Mouse (Mus musculus): ENCODE measurements around the gene Ehd4. TPM values are rescaled to one million over a fixed set of nuclear protein-coding genes. Genes with fewer than 3 reads are reported as not detected.

Gene Ehd4
- polyA plus RNA-seq, 1 experiment = 31.2 TPM

GRCm38 (mm10) chr2:120108077-120108476 is 46.3 kb downstream of the Ehd4 start:
- DNase-seq (ENCODE audit: low read depth) = no peak

DNA sequence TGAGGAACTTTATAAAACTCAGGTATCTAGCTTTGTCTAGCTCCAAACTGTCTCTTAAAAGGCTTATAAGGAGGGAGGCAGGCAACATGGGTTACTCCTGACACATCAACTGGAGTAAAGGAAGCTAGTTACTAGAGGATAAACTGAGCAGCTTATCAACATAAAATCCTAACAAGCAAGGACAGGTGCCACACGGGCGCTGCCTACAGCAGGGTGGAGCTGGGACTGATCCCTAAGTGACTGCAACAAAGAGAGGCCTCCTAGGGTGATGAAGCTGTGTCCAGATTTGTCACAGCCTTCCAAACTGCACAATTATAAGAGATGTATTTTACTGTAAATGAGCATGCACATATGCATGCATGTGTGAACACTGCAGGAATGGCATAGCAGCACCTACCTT is 47.0 kb downstream of the Ehd4 start:
- DNase-seq (ENCODE audit: low read depth) = no peak

DNA sequence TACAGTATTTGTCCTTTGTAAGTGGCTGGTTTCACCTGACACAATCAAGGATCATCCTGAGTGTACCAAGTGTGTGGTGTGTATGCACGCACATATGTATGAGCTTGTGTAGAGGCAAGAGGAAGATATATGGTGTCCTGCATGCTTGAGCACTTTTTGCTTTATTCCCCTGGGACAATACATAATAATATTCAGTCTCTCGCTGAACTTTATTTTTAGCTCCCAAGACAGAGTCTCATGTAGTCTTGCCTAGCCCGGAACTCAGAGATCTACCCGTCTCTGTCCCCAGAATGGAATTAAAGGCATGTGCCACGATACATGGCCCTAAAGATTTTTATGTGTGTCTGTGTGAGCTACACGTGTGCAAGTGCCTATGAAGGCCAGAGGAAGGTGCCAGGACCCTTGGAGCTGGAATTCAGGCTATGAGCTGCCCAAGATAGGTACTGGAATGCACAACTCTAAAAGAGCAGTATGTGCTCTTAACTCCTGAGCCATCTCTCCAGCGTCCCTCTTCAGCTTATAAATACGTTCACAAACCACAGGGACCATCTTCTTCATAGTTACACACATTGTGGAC is 47.9 kb downstream of the Ehd4 start:
- DNase-seq (ENCODE audit: low read depth) = no peak

- DNase-seq (ENCODE audit: low read depth) = no peak
Observed at GRCm38 (mm10) chr2:120105861-120106260, 48.5 kb downstream of the Ehd4 start.

GRCm38 (mm10) chr2:120102881-120103280 is 51.5 kb downstream of the Ehd4 start:
- DNase-seq (ENCODE audit: low read depth) = no peak

DNA sequence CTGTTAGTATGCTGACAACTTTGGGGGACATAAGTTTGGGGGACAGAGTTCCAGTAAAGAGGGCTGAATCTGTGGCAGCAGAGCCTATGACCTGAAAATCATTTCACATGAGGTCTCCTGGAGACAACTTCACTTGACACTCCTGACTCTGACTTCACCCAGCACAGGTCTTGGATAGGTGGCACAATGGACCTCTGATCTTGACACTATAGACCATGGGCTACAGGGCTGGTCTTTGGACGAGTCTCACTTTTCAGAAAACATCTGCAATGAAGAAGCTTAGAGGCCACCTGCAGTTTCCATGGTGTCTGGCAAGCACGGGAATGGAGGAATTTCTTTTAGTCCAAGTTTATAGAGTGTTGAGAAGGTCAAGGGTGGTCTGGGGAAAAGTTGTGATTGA is 52.0 kb downstream of the Ehd4 start:
- no peak for DNase-seq (ENCODE audit: low read depth)

DNA sequence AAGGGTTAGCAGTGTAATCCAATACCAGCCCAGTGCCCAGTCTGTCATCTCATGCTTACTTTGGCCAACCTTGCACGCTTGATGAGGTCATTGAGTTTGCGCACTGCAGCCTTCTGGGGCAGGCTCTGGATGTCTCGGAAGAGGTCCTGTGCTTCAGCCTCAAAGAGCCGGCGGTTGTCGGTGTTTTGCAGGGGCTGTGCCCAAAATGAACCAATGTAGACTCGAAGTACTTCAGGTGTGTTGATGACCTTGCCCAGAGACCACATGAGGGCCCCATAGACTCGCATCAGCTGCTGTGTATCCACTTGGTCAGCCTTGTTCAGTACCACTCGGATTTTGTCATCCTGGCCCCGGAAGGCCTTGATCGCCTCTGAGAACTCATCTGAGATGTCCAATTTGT is 52.4 kb downstream of the Ehd4 start:
- DNase-seq (ENCODE audit: low read depth) = no peak

DNA sequence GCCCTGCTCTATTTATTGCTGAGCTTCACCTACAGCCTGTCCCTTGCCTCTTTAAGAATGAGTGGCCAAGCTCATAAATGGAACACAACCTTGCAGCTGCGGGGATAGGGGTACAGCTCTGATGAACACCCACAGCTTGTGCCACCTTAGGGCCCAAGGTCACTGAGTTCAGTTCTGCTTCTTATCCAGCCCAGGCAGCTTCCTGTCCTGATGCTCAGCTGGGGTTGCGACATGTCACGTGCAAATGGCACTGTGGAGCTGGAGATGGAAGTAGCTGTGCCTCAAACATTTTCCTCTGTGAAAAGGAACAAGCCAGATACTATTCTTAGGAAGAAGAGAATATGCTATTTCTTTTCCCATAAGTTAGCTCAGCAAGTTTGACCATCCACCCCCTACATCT is 54.5 kb downstream of the Ehd4 start:
- DNase-seq (ENCODE audit: low read depth) = no peak

DNA sequence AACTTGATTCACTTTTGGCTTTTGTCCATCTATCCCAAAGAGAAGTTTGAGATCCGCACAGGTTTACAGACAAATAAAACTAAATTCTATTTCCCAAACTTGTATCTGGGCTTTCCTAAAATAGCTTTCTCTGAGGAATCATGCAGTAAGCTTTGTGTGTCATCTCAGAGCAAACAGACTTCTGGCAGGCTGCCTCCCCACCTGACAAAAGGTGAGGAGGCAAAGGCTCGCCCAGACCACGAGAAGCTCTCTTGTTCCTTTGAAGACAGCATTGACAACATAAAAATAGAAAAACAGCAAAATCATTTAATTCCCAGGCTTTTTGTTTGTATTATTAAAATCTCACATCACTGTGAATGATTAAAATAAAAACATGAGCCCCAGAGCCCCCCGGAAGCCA is 55.1 kb downstream of the Ehd4 start:
- no peak for DNase-seq (ENCODE audit: low read depth)

- no peak for DNase-seq (ENCODE audit: low read depth)
Observed at GRCm38 (mm10) chr2:120098781-120099202, 55.6 kb downstream of the Ehd4 start.

DNA sequence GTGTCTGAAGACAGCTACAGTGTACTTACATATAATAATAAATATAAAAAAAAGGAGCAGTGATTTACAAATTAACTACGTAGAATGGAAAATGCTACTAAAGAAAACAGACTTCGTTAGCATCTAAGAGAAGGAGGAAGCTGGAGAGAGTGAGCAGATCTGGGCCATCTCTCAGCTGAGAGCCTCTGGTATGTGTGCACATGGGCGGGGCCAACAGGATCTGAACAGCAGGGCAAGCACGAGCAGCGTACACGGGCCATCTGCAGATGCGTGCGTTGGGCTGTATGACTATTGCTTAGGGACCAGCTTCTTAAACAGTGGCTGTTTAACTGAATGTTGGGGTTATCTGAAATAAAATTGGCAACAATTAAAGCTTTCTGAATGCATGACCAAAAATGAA is 56.5 kb downstream of the Ehd4 start:
- DNase-seq (ENCODE audit: low read depth) = no peak

- no peak for DNase-seq (ENCODE audit: low read depth)
Observed at GRCm38 (mm10) chr2:120096711-120097110, 57.7 kb downstream of the Ehd4 start.

GRCm38 (mm10) chr2:120096191-120096590 is 58.2 kb downstream of the Ehd4 start:
- DNase-seq (ENCODE audit: low read depth) = no peak

DNA sequence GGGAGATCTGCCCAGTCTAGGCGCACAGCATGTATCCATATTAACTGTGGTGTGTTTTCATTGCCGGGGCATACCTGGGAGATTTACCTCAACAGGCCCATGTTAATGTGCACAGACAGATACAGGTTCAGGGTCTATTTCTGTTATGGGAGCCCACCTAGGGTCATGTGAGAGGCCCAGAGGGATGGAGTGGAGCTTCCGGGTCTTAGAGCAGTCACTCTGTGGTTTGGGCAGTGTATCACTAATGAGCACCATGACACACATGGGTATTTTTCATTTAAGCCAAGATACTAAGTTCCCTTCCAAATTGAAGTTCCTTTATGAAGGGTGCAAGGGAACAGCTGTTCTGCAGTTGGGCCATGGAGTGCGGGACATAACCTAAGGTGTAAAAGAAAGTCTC is 59.2 kb downstream of the Ehd4 start:
- DNase-seq (ENCODE audit: low read depth) = no peak

GRCm38 (mm10) chr2:120093671-120094430 is 60.6 kb downstream of the Ehd4 start:
- no peak for DNase-seq (ENCODE audit: low read depth)

- no peak for DNase-seq (ENCODE audit: low read depth)
Observed at GRCm38 (mm10) chr2:120090979-120091378, 63.4 kb downstream of the Ehd4 start.

DNA sequence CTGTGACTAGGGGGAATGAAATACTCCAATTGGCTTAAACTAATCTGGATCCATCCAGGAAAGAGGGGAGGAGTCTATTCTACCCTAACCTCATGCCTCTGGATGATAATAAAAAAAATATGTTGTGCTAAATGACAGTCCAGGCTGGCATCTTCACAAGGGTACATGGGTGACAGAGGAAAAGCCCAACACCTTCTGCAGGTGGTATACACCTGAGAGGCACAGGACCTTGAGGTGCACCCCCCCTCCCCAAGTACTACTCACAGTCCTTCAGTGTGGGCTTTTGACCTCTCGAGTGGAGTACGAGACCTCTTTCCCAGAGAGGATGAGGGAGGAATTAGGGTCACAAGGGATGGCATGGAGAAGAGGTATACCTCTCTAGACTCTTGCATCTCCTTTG is 66.5 kb downstream of the Ehd4 start:
- no peak for DNase-seq (ENCODE audit: low read depth)

GRCm38 (mm10) chr2:120087391-120087790 is 67.0 kb downstream of the Ehd4 start:
- DNase-seq (ENCODE audit: low read depth) = no peak

- DNase-seq (ENCODE audit: low read depth) = no peak
Observed at GRCm38 (mm10) chr2:120086038-120086437, 68.4 kb downstream of the Ehd4 start.

GRCm38 (mm10) chr2:120084593-120085361 is 69.6 kb downstream of the Ehd4 start:
- no peak for DNase-seq (ENCODE audit: low read depth)

DNA sequence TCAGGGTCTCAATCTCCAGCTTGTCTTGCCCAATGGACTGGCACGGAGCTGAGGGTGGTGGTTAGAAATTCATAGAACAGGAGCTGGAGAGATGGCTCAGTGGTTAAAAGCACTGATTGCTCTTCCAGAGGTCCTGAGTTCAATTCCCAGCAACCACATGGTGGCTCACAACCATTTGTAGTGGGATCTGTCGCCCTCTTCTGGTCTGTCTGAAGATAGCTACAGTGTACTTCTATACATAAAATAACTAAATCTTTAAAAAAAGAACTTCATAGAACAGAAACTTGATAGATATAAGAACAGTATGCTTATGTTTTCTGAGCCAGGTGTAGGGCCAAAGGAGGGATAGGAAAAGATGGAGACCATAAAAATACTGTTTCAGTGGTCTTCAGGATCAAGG is 72.0 kb downstream of the Ehd4 start:
- no peak for DNase-seq (ENCODE audit: low read depth)

DNA sequence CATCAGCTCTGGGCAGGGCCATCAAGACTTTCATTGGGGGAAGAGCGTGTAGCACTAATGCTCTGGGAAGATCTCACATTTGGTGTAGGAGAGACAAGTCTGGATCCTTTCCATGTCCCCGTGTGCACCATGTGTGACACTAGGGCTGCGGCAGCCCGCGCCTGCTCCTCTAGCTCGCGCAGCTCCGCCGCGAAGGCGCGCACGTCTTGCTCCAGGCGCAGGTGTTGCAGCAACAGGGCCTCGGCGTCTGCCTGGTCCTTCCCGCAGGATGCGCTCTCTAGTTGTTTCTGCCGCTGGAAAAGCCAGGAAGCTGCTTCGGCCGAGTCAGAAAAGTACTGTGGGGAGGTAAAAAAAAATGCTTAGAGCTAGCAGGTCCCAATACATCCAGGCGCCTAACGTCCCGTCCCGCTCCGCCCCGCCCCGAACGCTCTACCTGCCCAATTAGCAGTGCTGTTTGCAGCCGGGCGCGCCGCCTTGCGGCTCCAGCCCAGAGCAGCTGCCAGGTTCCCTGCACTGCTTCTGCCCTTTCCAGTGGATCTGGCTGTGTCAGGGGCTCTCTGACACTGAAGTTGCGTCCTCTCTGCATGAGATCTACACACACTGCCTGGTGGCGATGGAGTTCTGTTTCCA is 78.2 kb downstream of the Ehd4 start:
- no peak for DNase-seq (ENCODE audit: low read depth)

DNA sequence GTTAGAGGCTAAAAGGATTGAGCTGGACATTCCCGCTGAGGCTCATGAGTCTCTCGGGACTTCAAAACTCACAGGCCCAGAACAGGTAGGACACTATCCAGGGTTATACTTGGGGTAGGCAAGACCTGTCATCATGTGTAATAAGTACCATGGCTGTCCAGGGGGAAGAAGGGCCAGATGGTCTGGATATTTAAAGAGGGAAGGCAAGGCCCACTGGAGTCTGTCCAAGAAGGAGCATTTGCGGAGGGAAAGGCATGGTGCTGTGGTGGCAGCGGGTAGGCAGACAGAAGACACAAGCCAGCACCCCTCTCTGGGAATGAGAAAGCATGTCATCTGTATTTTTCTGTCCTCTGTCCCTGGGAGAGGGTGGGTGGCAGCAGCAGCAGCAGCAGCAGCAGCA is 80.3 kb downstream of the Ehd4 start:
- DNase-seq (ENCODE audit: low read depth) = no peak

Data from gonadal fat pad, adult 2 months (tissue).